ENCODE assay signal across 8 mouse cellular contexts in genomic region chr3:55828481-55829256, GRCm38 (mm10). TPM values are rescaled to one million over a fixed set of nuclear protein-coding genes. Genes with fewer than 3 reads are reported as not detected.
DNase-seq lines count a peak whose midpoint lies in the region; ATAC-seq and TF ChIP-seq lines count a peak whose summit lies in the region.
"Had no signal": no experiment of that assay in that cellular context is flagged by ENCODE, and none has a peak within 500 bp of the region (broad histone marks: within the 10 kb centered on the region; RNA-seq: fewer than 3 reads in every experiment).

No protein-coding gene starts in this region.

- TF ChIP-seq CTCF in lung, adult 2 months (IDR thresholded peaks at IDR 0.05; ENCODE audit: insufficient read depth, low read length) = no peak

- no peak overlapping the region for H3K4me3 ChIP-seq in lung, adult 2 months (replicated peaks; ENCODE audit: extremely low read depth, low read depth, low read length)
- no peak overlapping the region for H3K4me3 ChIP-seq in intestine, embryonic 16.5 days (ENCODE audit: low read length)

- no peaks in the 10 kb centered on the region for H3K9me3 ChIP-seq in intestine, embryonic 16.5 days (ENCODE audit: control insufficient read depth, low read length)

- WGBS in lung, adult 2 months = 34% methylated on average over 10 of the region's 10 CpGs
- WGBS in intestine, embryonic 16.5 days = 40% methylated on average over 10 of the region's 10 CpGs

- no peak overlapping the region for H3K9ac ChIP-seq in intestine, embryonic 16.5 days (ENCODE audit: low read depth, low read length)

- TF ChIP-seq POLR2A in lung, adult 2 months (IDR thresholded peaks at IDR 0.05; ENCODE audit: borderline replicate concordance, extremely low read depth, low read depth, low read length) = no peak

- H3K4me1 ChIP-seq in lung, adult 2 months (ENCODE audit: control insufficient read depth, insufficient read depth, low read length) = no peaks in the 10 kb centered on the region; the same call in 1 of the 2 replicates
- no peaks in the 10 kb centered on the region for H3K4me1 ChIP-seq in intestine, embryonic 16.5 days (ENCODE audit: control insufficient read depth, insufficient read depth, low read length)

- H3K27me3 ChIP-seq in intestine, embryonic 16.5 days (replicated peaks; ENCODE audit: control insufficient read depth, insufficient read depth, low read length) = no peaks in the 10 kb centered on the region

- peak; percentile 33; the same call in 1 of the 2 replicates for ATAC-seq in intestine, embryonic 16.5 days

- intact Hi-C loops in left cerebral cortex, postnatal 36 days (cut with DNase I) = no loop called here

- DNase-seq in lung, postnatal 10 days = peak; percentile 10
- DNase-seq in lung, adult 2 months = no peak
- peak; percentile 46 for DNase-seq in embryo, embryonic 10.5 days (ENCODE audit: low spot score)
- peak; percentile 19 for DNase-seq in mesoderm, embryonic 11.5 days (ENCODE audit: low read depth, low spot score)
- no peak for DNase-seq in ovary, postnatal 14 days (ENCODE audit: low spot score)
- no peak for DNase-seq in left cerebral cortex, postnatal 36 days (ENCODE audit: low spot score in 2 of 2)
- DNase-seq: right cerebral cortex, postnatal 14 days had no signal

- H3K36me3 ChIP-seq in intestine, embryonic 16.5 days (ENCODE audit: control insufficient read depth, insufficient read depth, low read length) = no peaks in the 10 kb centered on the region

- H3K27ac ChIP-seq in intestine, embryonic 16.5 days (ENCODE audit: low read length) = no peak overlapping the region

- H3K4me2 ChIP-seq in intestine, embryonic 16.5 days (ENCODE audit: low read depth, low read length) = no peak overlapping the region

RNA-seq across cellular contexts. Expression of gene Mab21l1, which starts 46.4 kb away (rescaled TPM):
- 0.04 TPM in 1 of 2 replicates, not detected in the other for polyA plus RNA-seq in lung, adult 2 months (2012; rRNA removed)
- polyA plus RNA-seq in intestine, embryonic 16.5 days (2015; fragmentation: Nextera tagmentation; extraction: Ambion mirVana) = 8.8 and 9.4 TPM in 2 replicates
- 1 to 10 TPM in 1 of 2 experiments, under 1 TPM in 1; 0.89 to 1.9 TPM for total RNA-seq in left cerebral cortex, postnatal 36 days (2021)

Comparison
In these comparisons a context has a peak if more than half of its experiments do, and no peak if none do; other contexts are left out.
1. DNase-seq: peak in lung, postnatal 10 days (single experiment), embryo, embryonic 10.5 days (single experiment) and mesoderm, embryonic 11.5 days (single experiment); none in lung, adult 2 months (single experiment), ovary, postnatal 14 days (single experiment) and left cerebral cortex, postnatal 36 days (0 of 2).